Mouse (Mus musculus) liver, embryonic 15.5 days (tissue): ENCODE measurements at regions not wholly inside any gene's neighbourhood (a gene's known extent, or its start where the extent isn't known, plus 50 kb on each side); places are given as distances from the start of the nearest gene placed in this dataset.

Experiments
- ATAC-seq: fragments of 200-750 bp; cut with Nextera tagmentation; 2 replicates; pipeline ENCODE4 v1.8.0; 2017; ENCODE audit warnings: moderate number of reproducible peaks, mild to moderate bottlenecking, moderate library complexity; ENCODE audit not compliant: insufficient read depth
- H3K27ac ChIP-seq: fragments of 300-500 bp; sonication (generic); replicated peaks from 2 replicates; pipeline ENCODE4 v1.5.1; 2015; ENCODE audit warnings: mild to moderate bottlenecking, inconsistent platforms
- H3K27me3 ChIP-seq: fragments of 300-500 bp; sonication (generic); 2 replicates; pipeline ENCODE4 v1.6.1; 2015; ENCODE audit warnings: mild to moderate bottlenecking, inconsistent platforms
- H3K36me3 ChIP-seq: fragments of 300-500 bp; sonication (generic); replicated peaks from 2 replicates; pipeline ENCODE4 v1.6.1; 2015; ENCODE audit warnings: moderate library complexity, mild to moderate bottlenecking, inconsistent platforms
- H3K4me1 ChIP-seq: fragments of 300-500 bp; sonication (generic); replicated peaks from 2 replicates; pipeline ENCODE4 v1.6.1; 2015; ENCODE audit warnings: inconsistent platforms
- H3K4me2 ChIP-seq: fragments of 300-500 bp; sonication (generic); 2 replicates; pipeline ENCODE4 v1.6.1; 2015; ENCODE audit warnings: moderate library complexity, mild to moderate bottlenecking, inconsistent platforms
- H3K4me3 ChIP-seq: fragments of 300-500 bp; sonication (generic); replicated peaks from 2 replicates; pipeline ENCODE4 v1.5.1; 2015; ENCODE audit warnings: mild to moderate bottlenecking, inconsistent platforms
- H3K9ac ChIP-seq: fragments of 300-500 bp; sonication (generic); 2 replicates; pipeline ENCODE4 v1.6.1; 2015; ENCODE audit warnings: moderate library complexity, mild to moderate bottlenecking, inconsistent platforms
- H3K9me3 ChIP-seq: fragments of 300-500 bp; sonication (generic); replicated peaks from 2 replicates; pipeline ENCODE4 v1.6.1; 2016; ENCODE audit warnings: inconsistent platforms
- WGBS: fragments of 180-500 bp; shearing (Covaris S2); methylation state at CpG from one replicate; pipeline ENCODE4 v1.1.7; 2015; ENCODE audit warnings: mixed read lengths; ENCODE audit not compliant: insufficient replicate concordance; 5-methylcytosine and 5-hydroxymethylcytosine counted together

GRCm38 (mm10) chr6:120614526-120614925 lies 51.6 kb upstream of the Cecr2 start:
- WGBS: 73% methylated on average over 3 of the region's 3 CpGs
- no peaks in the 10 kb centered on the region for H3K36me3 ChIP-seq
- no peak overlapping the region for H3K4me3 ChIP-seq
- no peak for ATAC-seq
- no peak overlapping the region for H3K9ac ChIP-seq
- H3K4me1 ChIP-seq: peaks cover 53% of the 10 kb centered on the region
- no peaks in the 10 kb centered on the region for H3K27me3 ChIP-seq
- H3K27ac ChIP-seq: 0 out of 2 replicates have a peak overlapping the region, but pooled peaks have one; percentile 94
- H3K9me3 ChIP-seq: no peaks in the 10 kb centered on the region
- no peak overlapping the region for H3K4me2 ChIP-seq

DNA sequence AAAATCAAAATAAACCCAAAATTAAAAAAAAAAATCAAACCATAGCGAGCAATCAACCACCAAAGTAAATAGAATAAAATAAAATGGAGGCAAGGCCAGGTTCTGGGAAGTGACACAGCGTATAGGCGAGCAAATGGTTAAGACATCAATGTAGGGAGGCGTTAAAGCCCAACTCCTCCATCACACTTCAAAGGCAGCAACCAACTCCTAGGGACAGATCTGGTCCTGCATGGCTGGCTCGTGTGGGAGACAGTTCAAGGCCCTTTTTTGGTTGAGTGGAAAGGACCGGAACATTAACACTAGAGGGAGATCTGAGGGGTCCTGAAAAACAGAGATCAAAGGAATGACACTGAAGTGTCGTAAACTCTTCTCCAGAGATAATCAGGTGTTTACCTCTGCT lies 53.8 kb upstream of the Cecr2 start:
- H3K4me3 ChIP-seq: no peak overlapping the region
- H3K4me2 ChIP-seq: no peak overlapping the region
- no peak overlapping the region for H3K27ac ChIP-seq
- WGBS: 72% methylated on average over 7 of the region's 7 CpGs
- peaks cover 51% of the 10 kb centered on the region for H3K4me1 ChIP-seq
- no peaks in the 10 kb centered on the region for H3K36me3 ChIP-seq
- no peak overlapping the region for H3K9ac ChIP-seq
- no peaks in the 10 kb centered on the region for H3K9me3 ChIP-seq
- no peaks in the 10 kb centered on the region for H3K27me3 ChIP-seq
- no peak for ATAC-seq

DNA sequence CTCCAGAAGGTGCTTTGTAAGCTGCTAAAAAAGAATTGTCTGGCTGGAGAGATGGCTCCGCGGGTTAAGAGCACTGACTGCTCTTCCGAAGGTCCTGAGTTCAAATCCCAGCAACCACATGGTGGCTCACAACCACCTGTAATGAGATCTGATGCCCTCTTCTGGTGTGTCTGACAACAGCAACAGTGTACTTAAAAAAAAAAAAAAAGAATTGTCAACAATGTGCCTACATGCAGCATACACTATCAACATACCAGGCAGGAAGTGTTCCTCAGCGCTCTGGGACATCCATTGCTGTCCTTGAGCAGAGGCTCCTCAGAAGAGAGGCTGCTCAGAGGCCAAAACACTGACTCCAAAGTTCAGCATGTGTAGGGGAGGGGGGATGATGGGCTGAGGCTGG lies 56.3 kb upstream of the Cecr2 start:
- peak overlapping the region; percentile 59 for H3K27ac ChIP-seq
- H3K4me1 ChIP-seq: peaks cover 47% of the 10 kb centered on the region
- ATAC-seq: no peak
- no peaks in the 10 kb centered on the region for H3K27me3 ChIP-seq
- H3K9ac ChIP-seq: no peak overlapping the region
- H3K4me3 ChIP-seq: no peak overlapping the region
- no peak overlapping the region for H3K4me2 ChIP-seq
- H3K9me3 ChIP-seq: no peaks in the 10 kb centered on the region
- H3K36me3 ChIP-seq: no peaks in the 10 kb centered on the region
- 79% methylated on average over 4 of the region's 4 CpGs for WGBS

DNA sequence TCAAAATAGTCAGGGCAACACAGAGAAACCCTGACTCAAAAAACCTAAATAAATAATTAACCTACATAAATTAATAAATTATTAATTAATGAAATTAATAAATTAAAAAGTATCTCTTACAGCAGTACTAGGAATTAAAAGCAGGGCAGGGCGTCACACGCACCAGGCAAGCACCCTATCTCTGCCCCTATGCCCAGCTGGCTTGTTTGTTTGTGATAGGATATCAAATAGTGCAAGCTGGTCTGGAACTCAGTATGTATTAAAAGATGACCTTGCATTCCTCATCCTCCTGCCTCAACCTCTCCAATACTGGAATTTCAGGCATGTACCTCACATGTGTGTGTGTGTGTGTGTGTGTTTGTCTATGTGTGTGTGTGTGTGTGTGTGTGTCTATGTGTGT lies 60.7 kb upstream of the Cecr2 start:
- Histone ChIP-seq H3K4me3 (peak overlapping the region; percentile 59), H3K9ac (peak overlapping the region; percentile 67), H3K4me1 (peaks cover 84% of the 10 kb centered on the region), H3K27ac (peak overlapping the region; percentile 100), H3K9me3 (no peaks in the 10 kb centered on the region), H3K36me3 (no peaks in the 10 kb centered on the region), H3K27me3 (no peaks in the 10 kb centered on the region), H3K4me2 (peak overlapping the region; percentile 62)
- 22% methylated on average over 2 of the region's 2 CpGs for WGBS
- ATAC-seq: peak; percentile 82

DNA sequence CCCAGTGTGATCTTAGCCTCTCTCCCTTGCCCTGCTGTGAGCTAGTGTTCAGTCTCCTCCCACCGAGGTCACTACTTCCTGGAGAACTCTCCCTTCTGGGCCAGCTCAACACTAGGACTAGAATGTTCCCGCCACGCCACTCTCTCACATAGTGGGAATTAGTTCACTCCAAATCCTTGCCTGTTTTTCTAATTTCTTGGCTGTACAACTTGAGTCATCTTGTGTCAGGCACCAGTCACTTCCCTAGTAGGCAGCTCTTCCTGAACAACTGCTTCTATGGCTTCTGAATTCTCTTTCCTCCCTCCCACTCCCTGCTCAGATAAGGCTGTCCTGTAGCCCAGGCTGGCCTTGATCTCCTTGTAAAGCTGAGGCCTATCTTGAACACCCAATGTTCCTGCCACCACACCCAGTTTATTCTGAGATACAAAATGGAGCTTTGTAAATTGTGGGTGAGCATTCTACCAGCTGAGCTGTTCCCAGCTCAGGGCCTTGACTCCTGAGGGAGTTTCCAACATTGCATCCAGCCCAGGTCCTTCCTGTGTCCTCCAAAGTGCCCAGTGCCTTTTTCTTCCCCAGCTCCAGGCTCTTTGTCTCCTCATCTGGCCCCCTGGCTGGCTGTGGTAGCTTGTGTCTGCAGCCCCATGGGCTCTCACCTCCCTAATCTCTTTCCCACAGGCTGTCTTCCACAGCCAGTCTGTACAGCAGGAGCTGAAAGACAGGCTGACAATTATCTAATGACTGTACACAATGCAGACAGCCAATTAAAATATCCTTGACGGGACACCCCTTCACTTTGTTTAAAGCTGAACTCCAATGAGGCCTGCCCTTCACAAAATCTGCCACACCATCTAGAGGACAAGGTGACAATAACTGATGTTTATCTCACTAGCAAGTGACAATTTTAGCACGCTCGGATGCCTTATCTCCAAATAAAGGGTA lies 61.9 kb upstream of the Cecr2 start:
- no peaks in the 10 kb centered on the region for H3K27me3 ChIP-seq
- H3K9ac ChIP-seq: peak overlapping the region; percentile 64
- H3K36me3 ChIP-seq: no peaks in the 10 kb centered on the region
- peak; percentile 86 for ATAC-seq
- H3K9me3 ChIP-seq: no peaks in the 10 kb centered on the region
- peaks cover 87% of the 10 kb centered on the region for H3K4me1 ChIP-seq
- WGBS: 15% methylated on average over 6 of the region's 6 CpGs
- H3K27ac ChIP-seq: peak overlapping the region; percentile 100
- peak overlapping the region; percentile 62 for H3K4me2 ChIP-seq
- peak overlapping the region; percentile 25; the same call in 1 of the 2 replicates for H3K4me3 ChIP-seq

- H3K9me3 ChIP-seq: no peaks in the 10 kb centered on the region
- WGBS: 40% methylated on average over 2 of the region's 2 CpGs
- H3K36me3 ChIP-seq: no peaks in the 10 kb centered on the region
- peak overlapping the region; percentile 64 for H3K9ac ChIP-seq
- H3K27ac ChIP-seq: peak overlapping the region; percentile 100
- ATAC-seq: peak; percentile 9; the same call in 1 of the 2 replicates
- H3K27me3 ChIP-seq: no peaks in the 10 kb centered on the region
- H3K4me1 ChIP-seq: peaks cover 85% of the 10 kb centered on the region
- peak overlapping the region; percentile 62 for H3K4me2 ChIP-seq
- peak overlapping the region; percentile 25; the same call in 1 of the 2 replicates for H3K4me3 ChIP-seq
Measured at GRCm38 (mm10) chr6:120603454-120603853, 62.7 kb upstream of the Cecr2 start.

GRCm38 (mm10) chr6:120600376-120600775 lies 65.8 kb upstream of the Cecr2 start:
- Histone ChIP-seq H3K4me2 (no peak overlapping the region), H3K27ac (peak overlapping the region; percentile 76), H3K27me3 (no peaks in the 10 kb centered on the region), H3K4me3 (no peak overlapping the region), H3K9me3 (no peaks in the 10 kb centered on the region), H3K9ac (0 out of 2 replicates have a peak overlapping the region, but pooled peaks have one; percentile 28), H3K4me1 (peaks cover 66% of the 10 kb centered on the region), H3K36me3 (no peaks in the 10 kb centered on the region)
- 14% methylated on average over 2 of the region's 2 CpGs for WGBS
- no peak for ATAC-seq

GRCm38 (mm10) chr6:120598471-120598870 lies 67.4 kb upstream of the Hdhd5 start:
- no peak overlapping the region for H3K9ac ChIP-seq
- no peak for ATAC-seq
- H3K4me2 ChIP-seq: no peak overlapping the region
- no peaks in the 10 kb centered on the region for H3K9me3 ChIP-seq
- peak overlapping the region; percentile 24; the same call in 1 of the 2 replicates for H3K27ac ChIP-seq
- H3K4me1 ChIP-seq: peaks cover 48% of the 10 kb centered on the region
- H3K27me3 ChIP-seq: no peaks in the 10 kb centered on the region
- 78% methylated on average over 2 of the region's 2 CpGs for WGBS
- H3K36me3 ChIP-seq: no peaks in the 10 kb centered on the region
- H3K4me3 ChIP-seq: no peak overlapping the region

DNA sequence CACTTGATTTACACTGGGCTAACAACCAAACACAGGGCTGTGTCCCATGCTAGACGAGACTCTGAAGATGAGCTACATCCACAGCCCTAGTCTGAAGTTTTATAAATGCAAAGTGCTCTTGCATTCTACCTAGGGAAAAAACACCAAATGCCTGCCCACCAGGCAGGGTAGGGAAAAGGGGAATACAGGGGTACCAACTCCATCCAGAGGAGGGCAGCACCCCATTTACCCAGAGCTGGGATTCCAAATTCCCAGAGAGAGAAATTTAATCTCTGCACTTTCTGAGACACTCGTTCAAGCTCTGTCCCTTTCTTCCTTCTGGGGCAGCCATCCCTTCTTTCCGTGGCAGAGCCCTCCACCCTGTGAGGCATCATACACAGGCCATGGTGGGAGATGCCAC lies 66.8 kb upstream of the Hdhd5 start:
- WGBS: 29% methylated on average over 3 of the region's 3 CpGs
- H3K4me2 ChIP-seq: no peak overlapping the region
- peaks cover 42% of the 10 kb centered on the region for H3K4me1 ChIP-seq
- no peaks in the 10 kb centered on the region for H3K27me3 ChIP-seq
- no peak overlapping the region for H3K9ac ChIP-seq
- ATAC-seq: no peak
- H3K27ac ChIP-seq: no peak overlapping the region
- no peaks in the 10 kb centered on the region for H3K9me3 ChIP-seq
- H3K4me3 ChIP-seq: no peak overlapping the region
- H3K36me3 ChIP-seq: no peaks in the 10 kb centered on the region

- Histone ChIP-seq H3K27ac (no peak overlapping the region), H3K9ac (no peak overlapping the region), H3K36me3 (no peaks in the 10 kb centered on the region)
Measured at GRCm38 (mm10) chr6:120596717-120597116, 65.6 kb upstream of the Hdhd5 start.

GRCm38 (mm10) chr6:120594463-120594862 lies 63.3 kb upstream of the Hdhd5 start:
- WGBS: 79% methylated on average over 8 of the region's 8 CpGs
- no peak for ATAC-seq

More at GRCm38 (mm10) chr6:120596717-120597116, 65.6 kb upstream of the Hdhd5 start:
- ATAC-seq: no peak
- no peak overlapping the region for H3K4me2 ChIP-seq
- H3K4me3 ChIP-seq: no peak overlapping the region
- H3K27me3 ChIP-seq: no peaks in the 10 kb centered on the region
- 49% methylated on average over 3 of the region's 3 CpGs for WGBS
- peaks cover 49% of the 10 kb centered on the region for H3K4me1 ChIP-seq
- H3K9me3 ChIP-seq: no peaks in the 10 kb centered on the region

More at GRCm38 (mm10) chr6:120594463-120594862, 63.3 kb upstream of the Hdhd5 start:
- Histone ChIP-seq H3K9ac (no peak overlapping the region), H3K9me3 (no peaks in the 10 kb centered on the region), H3K4me2 (no peak overlapping the region), H3K27ac (no peak overlapping the region), H3K27me3 (no peaks in the 10 kb centered on the region), H3K4me1 (peaks cover 47% of the 10 kb centered on the region), H3K36me3 (no peaks in the 10 kb centered on the region), H3K4me3 (no peak overlapping the region)
